Mouse (Mus musculus) spleen, adult 10 weeks (tissue): ENCODE measurements around the gene Zfp455. TPM values are rescaled to one million over a fixed set of nuclear protein-coding genes. Genes with fewer than 3 reads are reported as not detected.

ENCODE experiments used
- polyA plus RNA-seq: library from polyadenylated mRNA; stranded (reverse); fragments of 350-450 nt; fragmentation: Illumina TruSeq; extraction: RNeasy Lipid Tissue Mini Kit (QIAGEN cat#74804); gene quantifications from one replicate; pipeline ENCODE4 v1.2.3, GENCODE M21; 2015; ENCODE audit warnings: low replicate concordance; ENCODE audit not compliant: insufficient read depth

Zfp455 gene
- polyA plus RNA-seq, result 7.7 TPM

DNA sequence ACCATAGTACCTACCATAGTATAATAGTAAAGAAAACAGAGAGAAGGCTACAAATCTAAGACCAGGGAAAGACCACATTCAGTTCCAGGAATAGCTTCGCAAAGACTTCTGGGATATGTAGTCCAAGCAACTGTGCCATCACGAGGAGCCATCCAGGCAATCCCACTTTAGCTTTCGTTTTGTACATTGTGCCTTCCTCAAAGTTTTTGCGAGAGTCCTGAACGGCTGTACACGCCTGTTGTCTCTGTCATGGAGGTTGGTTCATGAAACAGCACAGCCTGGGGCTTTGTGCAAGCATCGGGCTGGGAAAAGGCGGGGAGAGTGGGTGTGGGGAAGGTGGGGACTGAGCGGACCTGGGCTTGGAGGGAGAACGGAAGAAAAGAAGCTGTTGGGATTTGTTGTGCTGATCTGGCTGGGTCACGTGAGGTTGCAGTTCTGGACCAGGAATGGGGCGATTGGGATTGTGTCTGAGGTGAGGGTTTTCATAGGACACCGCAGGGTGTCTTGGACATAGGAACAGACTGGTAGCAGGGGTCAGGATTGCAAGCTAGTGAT is at the start of gene Zfp455:
TSS of gene Zfp455 (plus strand) at position 167 of the 555 bp plus-strand sequence.

DNA sequence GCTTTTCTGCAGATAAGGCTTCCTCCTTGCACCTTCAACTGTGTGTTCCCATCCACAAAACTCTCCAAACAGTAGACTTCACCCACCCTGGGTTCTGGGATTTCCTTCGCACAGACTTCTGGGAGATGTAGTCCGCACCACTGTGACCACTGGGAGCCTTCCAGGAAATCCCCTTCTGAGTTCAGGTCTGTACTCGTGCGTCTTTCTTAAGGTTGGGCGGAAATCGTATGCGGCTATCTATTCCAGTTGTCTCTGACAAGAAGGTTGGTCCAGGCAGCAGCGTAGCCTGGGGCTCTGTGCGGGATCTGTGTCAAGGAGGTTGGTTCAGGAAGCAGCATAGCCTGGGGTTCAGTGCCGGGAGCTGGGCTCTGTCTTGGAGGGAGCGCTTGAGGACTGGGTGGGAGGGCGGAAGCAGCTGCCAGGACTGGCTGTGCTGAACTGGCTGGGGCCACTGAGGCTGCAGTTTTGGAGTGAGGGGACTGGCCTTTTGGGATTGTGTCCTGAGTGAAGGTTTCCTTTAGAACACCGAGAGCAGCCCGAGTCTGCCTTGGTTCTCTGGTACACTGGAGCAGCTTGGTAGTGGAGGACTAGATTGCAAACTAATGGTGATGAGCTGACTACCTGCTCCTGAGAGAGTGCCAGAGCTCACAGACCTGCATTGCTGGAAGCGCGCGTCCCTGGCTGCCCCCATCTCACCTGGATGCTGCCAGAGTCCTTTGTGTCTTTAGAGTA is 21.1 kb upstream of the Zfp455 start, which contains the start of gene Rsl1:
TSS of gene Rsl1 (plus strand) at position 192 of the 732 bp plus-strand sequence.

Other genes with a start within 250 kb of the Zfp455 start
- gene Zfp712, start 133.3 kb upstream of the Zfp455 start, polyA plus RNA-seq, result 6.6 TPM
- gene Zfp708, start 96.5 kb upstream of the Zfp455 start, polyA plus RNA-seq, result 4.0 TPM
- 6.7 TPM for gene Gm28557, start 85.9 kb upstream of the Zfp455 start, polyA plus RNA-seq
- gene Rslcan18, start 78.2 kb upstream of the Zfp455 start, polyA plus RNA-seq, result 1.2 TPM
- gene Zfp759, start 72.8 kb upstream of the Zfp455 start, polyA plus RNA-seq, result 5.9 TPM
- gene Rsl1, start 21.3 kb upstream of the Zfp455 start, polyA plus RNA-seq, result 31.5 TPM
- 6.9 TPM for gene Zfp458, start 84.0 kb downstream of the Zfp455 start, polyA plus RNA-seq
- gene Zfp457, start 112.0 kb downstream of the Zfp455 start, polyA plus RNA-seq, result 1.8 TPM
- 24.2 TPM for gene Zfp595, start 138.1 kb downstream of the Zfp455 start, polyA plus RNA-seq
- 3.4 TPM for gene Gm28044, start 166.0 kb downstream of the Zfp455 start, polyA plus RNA-seq
- gene Zfp953, start 166.1 kb downstream of the Zfp455 start, polyA plus RNA-seq, result 14.9 TPM
- gene Gm28041, start 181.2 kb downstream of the Zfp455 start, polyA plus RNA-seq, result 2.8 TPM
- 12.7 TPM for gene Zfp456, start 181.3 kb downstream of the Zfp455 start, polyA plus RNA-seq
- gene Zfp429, start 205.3 kb downstream of the Zfp455 start, polyA plus RNA-seq, result 37.0 TPM
- gene Zfp459, start 226.9 kb downstream of the Zfp455 start, polyA plus RNA-seq, result 5.2 TPM